Comparison of ENCODE assay signal across 11 mouse cellular contexts in the genomic region with DNA sequence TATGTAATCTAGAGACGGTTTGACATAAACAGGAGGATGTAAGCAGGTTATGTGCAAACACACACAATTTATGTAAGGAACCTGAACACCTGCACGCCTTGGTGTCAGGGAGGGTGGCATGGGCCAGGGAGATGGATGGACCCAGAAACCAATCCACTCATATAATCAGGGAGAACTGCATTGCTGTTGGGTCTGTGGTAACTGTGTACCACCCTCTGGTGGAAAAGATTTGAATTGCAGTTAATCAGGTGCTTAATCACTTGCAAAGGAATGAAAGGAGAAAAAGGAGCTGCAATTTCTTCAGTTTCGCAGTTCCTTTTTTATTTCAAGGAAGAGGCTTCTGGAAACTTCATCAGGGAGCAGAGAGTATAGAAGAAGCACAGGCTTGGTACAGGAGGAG. TPM values are rescaled to one million over a fixed set of nuclear protein-coding genes. Genes with fewer than 3 reads are reported as not detected.
A peak's percentile ranks its signal among the peaks of the same experiment; 100 is the strongest.
DNase-seq lines count a peak whose midpoint lies in the region; ATAC-seq and TF ChIP-seq lines count a peak whose summit lies in the region.
"Had no signal": no experiment of that assay in that cellular context is flagged by ENCODE, and none has a peak within 500 bp of the region (broad histone marks: within the 10 kb centered on the region; RNA-seq: fewer than 3 reads in every experiment).

No protein-coding gene starts in this region.

- no peaks in the 10 kb centered on the region for H3K27me3 ChIP-seq in hindbrain, embryonic 14.5 days (ENCODE audit: control insufficient read depth, insufficient read depth, low read length)
- H3K27me3 ChIP-seq in hindbrain, embryonic 16.5 days (replicated peaks; ENCODE audit: control insufficient read depth, insufficient read depth, low read length), result no peaks in the 10 kb centered on the region
- H3K27me3 ChIP-seq in thymus, adult 2 months (ENCODE audit: control insufficient read depth, insufficient read depth, low read length), result no peaks in the 10 kb centered on the region
- H3K27me3 ChIP-seq: embryonic facial prominence, embryonic 13.5 days; limb, embryonic 15.5 days had no signal

- no peaks in the 10 kb centered on the region for H3K36me3 ChIP-seq in hindbrain, embryonic 14.5 days (replicated peaks; ENCODE audit: control insufficient read depth, insufficient read depth)
- H3K36me3 ChIP-seq in hindbrain, embryonic 16.5 days (ENCODE audit: control insufficient read depth, insufficient read depth, low read length), result no peaks in the 10 kb centered on the region
- no peaks in the 10 kb centered on the region for H3K36me3 ChIP-seq in thymus, adult 2 months (ENCODE audit: control insufficient read depth, insufficient read depth, low read length)
- H3K36me3 ChIP-seq: embryonic facial prominence, embryonic 13.5 days; limb, embryonic 15.5 days had no signal

- no peak for TF ChIP-seq CTCF in thymus, adult 2 months (IDR thresholded peaks at IDR 0.05; ENCODE audit: borderline replicate concordance, control insufficient read depth, extremely low read depth, insufficient read depth, low read length, poor library complexity)

- H3K9ac ChIP-seq in hindbrain, embryonic 14.5 days, result no peak overlapping the region
- no peak overlapping the region for H3K9ac ChIP-seq in hindbrain, embryonic 16.5 days (ENCODE audit: low read depth, low read length)
- H3K9ac ChIP-seq: embryonic facial prominence, embryonic 13.5 days; limb, embryonic 15.5 days had no signal

- no peak overlapping the region for H3K4me2 ChIP-seq in hindbrain, embryonic 14.5 days (replicated peaks)
- no peak overlapping the region for H3K4me2 ChIP-seq in hindbrain, embryonic 16.5 days (ENCODE audit: low read length)
- H3K4me2 ChIP-seq: embryonic facial prominence, embryonic 13.5 days; limb, embryonic 15.5 days had no signal

- H3K4me3 ChIP-seq in hindbrain, embryonic 14.5 days (replicated peaks; ENCODE audit: low read length), result no peak overlapping the region
- H3K4me3 ChIP-seq in hindbrain, embryonic 16.5 days (ENCODE audit: low read length), result no peak overlapping the region
- H3K4me3 ChIP-seq in thymus, adult 2 months (ENCODE audit: control insufficient read depth, insufficient read depth, low read length), result no peak overlapping the region
- H3K4me3 ChIP-seq: embryonic facial prominence, embryonic 13.5 days; limb, embryonic 15.5 days had no signal

- peak; percentile 77 for DNase-seq in hindbrain, embryonic 14.5 days (ENCODE audit: low spot score)
- peak; percentile 8 for DNase-seq in thymus, postnatal 0 days (ENCODE audit: low spot score)
- DNase-seq in thymus, adult 18-20 months, result no peak
- DNase-seq in embryo, embryonic 11.5 days (ENCODE audit: low read depth, low spot score), result peak; percentile 45
- DNase-seq in retina, adult 2 months (ENCODE audit: low read depth, low spot score), result peak; percentile 30
- no peak for DNase-seq in thymus, adult 2 months
- DNase-seq in spleen, postnatal 14 days (ENCODE audit: low spot score in 2 of 2), result no peak

- no peaks in the 10 kb centered on the region for H3K9me3 ChIP-seq in hindbrain, embryonic 14.5 days (ENCODE audit: control insufficient read depth, low read length)
- no peaks in the 10 kb centered on the region for H3K9me3 ChIP-seq in hindbrain, embryonic 16.5 days (ENCODE audit: control insufficient read depth, low read length)
- H3K9me3 ChIP-seq: embryonic facial prominence, embryonic 13.5 days; limb, embryonic 15.5 days had no signal

- 0 out of 2 replicates have a peak, but pooled peaks cover 3% of the 10 kb centered on the region for H3K4me1 ChIP-seq in hindbrain, embryonic 14.5 days (replicated peaks; ENCODE audit: control insufficient read depth, insufficient read depth, low read length)
- H3K4me1 ChIP-seq in hindbrain, embryonic 16.5 days (ENCODE audit: control insufficient read depth, insufficient read depth, low read depth, low read length), result no peaks in the 10 kb centered on the region
- no peaks in the 10 kb centered on the region for H3K4me1 ChIP-seq in thymus, adult 2 months (replicated peaks; ENCODE audit: control insufficient read depth, insufficient read depth, low read length)
- H3K4me1 ChIP-seq: embryonic facial prominence, embryonic 13.5 days; limb, embryonic 15.5 days had no signal

- WGBS in hindbrain, embryonic 14.5 days, result 70% methylated on average over 3 of the region's 3 CpGs
- 74% methylated on average over 3 of the region's 3 CpGs for WGBS in hindbrain, embryonic 16.5 days
- WGBS in thymus, adult 2 months, result 60% methylated on average over 3 of the region's 3 CpGs

- no peak for TF ChIP-seq POLR2A in thymus, adult 2 months (IDR thresholded peaks at IDR 0.05; ENCODE audit: control insufficient read depth, extremely low read depth, insufficient read depth, low read length, poor library complexity)

- no peak for ATAC-seq in hindbrain, embryonic 14.5 days (ENCODE audit: low FRiP score)
- no peak for ATAC-seq in hindbrain, embryonic 16.5 days

- H3K27ac ChIP-seq in hindbrain, embryonic 14.5 days, result no peak overlapping the region
- no peak overlapping the region for H3K27ac ChIP-seq in hindbrain, embryonic 16.5 days (ENCODE audit: low read depth, low read length)
- H3K27ac ChIP-seq in thymus, adult 2 months (ENCODE audit: control insufficient read depth, insufficient read depth, low read length), result no peak overlapping the region
- H3K27ac ChIP-seq: embryonic facial prominence, embryonic 13.5 days; limb, embryonic 15.5 days had no signal

RNA-seq across cellular contexts. Expression of a gene that starts 46.9 kb away (rescaled TPM):
- polyA plus RNA-seq in hindbrain, embryonic 14.5 days (2014; fragmentation: Nextera tagmentation; extraction: Ambion mirVana), result not detected in 2 replicates
- polyA plus RNA-seq in hindbrain, embryonic 16.5 days (2015; fragmentation: Nextera tagmentation; extraction: Ambion mirVana), result not detected in 2 replicates
- polyA plus RNA-seq in thymus, postnatal 0 days (2015; fragmentation: Nextera tagmentation; extraction: Ambion mirVana), result not detected in 2 replicates
- not detected in 2 replicates for polyA plus RNA-seq in thymus, adult 2 months (2012; rRNA removed)
- polyA plus RNA-seq: embryonic facial prominence, embryonic 13.5 days; limb, embryonic 15.5 days; stomach, embryonic 14.5 days had no signal

Comparison
In these comparisons a context has a peak if more than half of its experiments do, and no peak if none do; other contexts are left out.
1. DNase-seq: peak in hindbrain, embryonic 14.5 days (single experiment), thymus, postnatal 0 days (single experiment), embryo, embryonic 11.5 days (single experiment) and retina, adult 2 months (single experiment); none in thymus, adult 18-20 months (0 of 2), thymus, adult 2 months (single experiment) and spleen, postnatal 14 days (0 of 2).